Mouse (Mus musculus): ENCODE measurements around the gene Ap5b1. TPM values are rescaled to one million over a fixed set of nuclear protein-coding genes. Genes with fewer than 3 reads are reported as not detected.

Ap5b1 gene
- total RNA-seq, 2 experiments from 2014 or later, result 3.1 to 3.4 TPM

- DNase-seq, result no peak
- intact Hi-C loops (cut with DNase I), result no loop called here
Observed at GRCm38 (mm10) chr19:5562776-5563175, 5.0 kb upstream of the Ap5b1 start.

DNA sequence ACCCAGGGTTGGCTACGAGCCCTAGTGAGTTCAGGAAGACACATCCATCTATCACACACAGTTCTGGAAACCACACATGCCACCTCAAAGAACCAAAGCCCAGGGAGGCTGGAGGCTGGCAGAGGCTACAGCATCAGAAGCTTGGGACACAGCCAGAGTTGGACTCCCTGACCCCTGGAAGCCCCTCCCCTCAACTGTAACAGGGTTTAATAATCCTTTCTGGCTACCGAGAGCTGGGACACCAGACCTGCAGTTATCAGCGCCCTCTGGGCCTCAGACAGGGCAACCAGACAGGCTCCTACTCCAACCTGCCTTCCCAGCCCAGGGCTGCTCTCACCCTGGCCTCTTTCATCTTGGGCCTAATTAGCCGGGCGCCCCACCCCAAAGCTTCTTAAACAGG, 1.5 kb upstream of the Ap5b1 start:
- DNase-seq, result no peak
- intact Hi-C loops (cut with DNase I), result loop anchor here (5.0 kb wide), 1 partner anchor 134 kb away; no protein-coding TSS in a partner anchor

DNA sequence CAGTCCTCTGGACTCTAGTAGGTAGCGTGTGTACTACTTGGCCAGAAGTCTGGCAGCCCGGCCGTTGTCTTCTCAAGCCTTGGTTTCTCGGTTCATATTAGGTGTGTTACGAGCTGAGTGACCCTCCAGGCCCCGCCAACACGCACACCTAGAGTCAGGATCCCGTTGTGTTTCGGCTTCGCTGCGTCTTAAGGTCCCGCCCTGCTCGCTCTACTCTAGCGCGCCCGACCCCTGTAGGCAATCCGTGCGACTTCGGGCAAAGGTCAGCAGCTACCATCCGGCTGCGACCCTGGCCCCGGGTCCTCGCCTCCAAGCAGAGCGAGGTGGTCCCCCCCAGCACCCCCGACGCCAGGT, 668 bp upstream of the Ap5b1 start:
- DNase-seq, result no peak
- intact Hi-C loops (cut with DNase I), result loop anchor here (5.0 kb wide), 1 partner anchor 135 kb away; no protein-coding TSS in a partner anchor

GRCm38 (mm10) chr19:5568470-5569140, 780 bp downstream of the Ap5b1 start:
- intact Hi-C loops (cut with DNase I), result loop anchor here (1.0 to 5.0 kb wide), 2 partner anchors 39 to 136 kb away; no protein-coding TSS in a partner anchor
- DNase-seq, result peak; percentile 85 to 87

DNA sequence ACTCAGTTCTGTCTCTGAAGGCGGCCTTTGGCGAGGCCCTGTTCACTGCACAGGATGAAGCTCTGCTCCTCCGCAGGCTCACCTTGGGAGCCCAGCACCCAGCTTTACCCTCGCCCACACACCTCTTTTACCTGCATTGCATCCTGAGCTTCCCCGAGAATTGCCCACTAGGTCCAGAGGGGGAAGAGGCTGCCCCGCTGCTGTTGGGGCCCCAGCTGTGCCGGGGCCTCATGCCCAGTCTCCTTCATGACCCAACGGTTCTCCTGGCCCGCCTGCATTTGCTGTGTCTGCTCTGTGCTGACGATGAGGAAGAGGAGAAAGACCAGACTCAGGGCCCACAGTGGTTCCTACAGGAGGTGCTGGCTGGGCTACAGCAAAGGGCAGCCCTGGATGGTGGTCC, 1.7 kb downstream of the Ap5b1 start:
- intact Hi-C loops (cut with DNase I), result loop anchor here (5.0 kb wide), 1 partner anchor 137 kb away; no protein-coding TSS in a partner anchor
- DNase-seq, result no peak

GRCm38 (mm10) chr19:5570353-5571246, 2.8 kb downstream of the Ap5b1 start:
- intact Hi-C loops (cut with DNase I), result no loop called here
- no peak for DNase-seq

DNA sequence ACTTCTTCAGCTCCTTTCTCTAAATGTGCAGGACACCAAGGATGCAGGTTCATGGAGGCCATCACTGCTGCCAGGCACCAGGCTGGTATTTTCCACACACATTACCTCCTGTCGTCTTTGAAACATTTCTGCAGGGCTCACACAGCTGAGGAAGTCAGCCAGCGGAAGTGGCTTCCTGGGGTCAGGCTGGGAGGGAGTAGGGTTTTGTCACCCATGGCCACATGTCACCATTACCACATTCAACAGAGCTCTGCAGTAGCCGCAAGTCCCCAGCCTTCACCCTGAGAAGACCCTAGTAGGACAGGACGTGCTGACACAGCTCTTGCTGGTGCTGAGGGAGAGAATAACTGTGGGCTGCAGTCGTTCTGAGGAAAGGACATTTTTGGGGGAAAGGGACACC, 4.0 kb downstream of the Ap5b1 start:
- peak; percentile 16 to 19 for DNase-seq
- intact Hi-C loops (cut with DNase I), result no loop called here

GRCm38 (mm10) chr19:5572331-5573125, 4.7 kb downstream of the Ap5b1 start:
- intact Hi-C loops (cut with DNase I), result no loop called here

GRCm38 (mm10) chr19:5575336-5575735, 7.5 kb downstream of the Ap5b1 start:
- no peak for DNase-seq
- intact Hi-C loops (cut with DNase I), result no loop called here

More at GRCm38 (mm10) chr19:5572331-5573125, 4.7 kb downstream of the Ap5b1 start:
- peak; percentile 15 to 37 for DNase-seq

- intact Hi-C loops (cut with DNase I), result no loop called here
- DNase-seq, result no peak
Observed at GRCm38 (mm10) chr19:5579971-5580370, 12.1 kb downstream of the Ap5b1 start.

- intact Hi-C loops (cut with DNase I), result no loop called here
- no peak for DNase-seq
Observed at GRCm38 (mm10) chr19:5580776-5581175, 13.0 kb downstream of the Ap5b1 start.

- intact Hi-C loops (cut with DNase I), result no loop called here
Observed at GRCm38 (mm10) chr19:5581995-5582394, 14.2 kb downstream of the Ap5b1 start.

DNA sequence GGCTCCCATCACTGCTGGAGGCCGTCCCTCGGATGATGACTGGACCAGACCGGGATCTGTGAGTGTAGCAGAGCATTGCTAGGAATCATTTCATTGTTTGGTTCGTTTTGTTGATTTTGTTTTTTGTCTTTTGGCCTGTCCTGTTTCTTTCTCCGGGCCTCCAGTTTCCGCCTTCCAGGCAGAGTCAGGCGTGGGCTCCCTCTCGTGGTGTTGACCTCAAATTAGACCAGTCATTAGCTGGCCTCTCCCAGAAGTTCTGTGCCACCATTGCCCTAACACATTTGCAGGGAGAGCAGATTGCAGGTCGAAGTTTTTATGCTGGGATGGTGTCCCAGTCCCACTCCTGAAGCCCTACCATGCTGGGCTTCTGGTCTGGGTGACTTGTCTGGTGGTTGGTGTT, 21.3 kb downstream of the Ap5b1 start:
- no peak for DNase-seq
- intact Hi-C loops (cut with DNase I), result no loop called here

More at GRCm38 (mm10) chr19:5581995-5582394, 14.2 kb downstream of the Ap5b1 start:
- DNase-seq, result no peak

GRCm38 (mm10) chr19:5591888-5592287, 24.1 kb downstream of the Ap5b1 start:
- intact Hi-C loops (cut with DNase I), result no loop called here
- DNase-seq, result no peak

DNA sequence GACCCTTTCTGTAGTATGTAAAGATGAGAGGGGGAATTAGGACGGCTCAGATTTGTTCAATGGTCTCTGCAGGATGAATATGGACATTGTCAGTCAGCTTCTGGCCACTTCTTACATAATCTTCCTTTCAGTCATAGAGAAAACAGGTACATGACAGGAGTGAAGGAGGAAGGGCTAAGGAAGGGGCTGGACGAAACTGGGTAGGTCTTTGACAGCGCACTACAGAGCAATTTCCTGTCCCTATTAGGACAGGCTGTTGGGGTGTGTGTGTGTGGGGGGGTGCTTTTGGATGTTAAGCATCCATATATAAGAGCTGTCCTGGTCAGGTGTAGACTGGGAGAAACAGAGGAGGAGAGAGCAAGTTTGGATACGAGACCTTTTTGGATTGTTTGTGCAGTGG, 31.4 kb downstream of the Ap5b1 start:
- intact Hi-C loops (cut with DNase I), result no loop called here
- DNase-seq, result no peak

DNA sequence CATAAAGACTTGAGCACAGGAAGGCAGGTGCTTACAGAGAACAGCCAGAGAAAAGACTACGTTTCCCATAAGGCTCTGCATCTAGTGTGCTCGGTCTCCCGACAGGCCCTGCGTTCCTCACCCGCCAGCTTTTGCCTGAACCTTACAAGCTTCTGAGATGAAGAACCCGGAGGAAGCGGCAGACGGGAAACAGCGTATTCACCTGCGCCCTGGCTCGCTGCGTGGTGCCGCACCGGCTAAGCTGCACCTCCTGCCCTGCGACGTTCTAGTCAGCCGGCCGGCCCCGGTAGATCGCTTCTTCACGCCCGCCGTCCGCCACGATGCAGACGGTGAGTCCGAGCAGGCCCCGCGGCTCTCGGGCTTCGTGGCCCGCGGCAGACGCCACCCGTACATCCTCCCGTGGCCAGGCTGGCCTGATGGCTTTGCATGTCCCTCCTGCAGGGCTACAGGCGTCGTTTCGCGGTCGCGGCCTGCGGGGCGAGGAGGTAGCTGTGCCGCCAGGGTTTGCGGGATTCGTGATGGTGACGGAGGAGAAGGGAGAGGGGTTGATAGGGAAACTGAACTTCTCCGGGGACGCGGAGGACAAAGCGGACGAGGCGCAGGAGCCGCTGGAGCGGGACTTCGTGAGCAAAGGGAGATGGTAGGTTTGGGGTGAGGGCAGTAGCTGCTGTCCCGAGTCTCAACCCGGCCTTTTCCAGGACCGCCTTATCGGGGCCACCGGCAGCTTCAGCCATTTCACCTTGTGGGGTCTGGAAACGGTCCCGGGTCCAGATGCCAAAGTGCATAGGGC, 34.1 kb downstream of the Ap5b1 start, which contains the start of gene Rnaseh2c:
Gene Rnaseh2c, plus strand, starts transcription at position 122 of the 790 bp plus-strand sequence.
- peak; percentile 65 to 75 for DNase-seq
- intact Hi-C loops (cut with DNase I), result no loop called here

DNA sequence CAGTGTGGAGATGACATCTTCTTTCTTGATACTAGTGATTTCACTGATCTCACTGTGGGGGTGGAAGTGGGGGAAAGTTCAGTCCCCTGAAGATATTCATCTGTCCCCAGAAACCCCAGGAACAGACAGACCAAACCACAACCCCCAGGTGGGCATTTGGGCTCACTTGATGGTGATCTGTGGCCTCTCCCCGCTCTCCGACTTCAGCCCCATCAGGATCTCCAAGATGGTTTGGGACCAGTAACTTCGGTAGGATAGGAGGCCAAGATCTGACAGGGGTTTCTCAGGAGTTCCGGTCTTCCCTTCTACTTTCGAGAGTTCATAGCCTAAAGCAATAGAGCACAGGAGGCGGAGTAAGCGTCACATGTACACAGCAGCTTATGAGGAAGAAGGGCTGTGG, 35.8 kb downstream of the Ap5b1 start:
- DNase-seq, result no peak
- intact Hi-C loops (cut with DNase I), result no loop called here

- DNase-seq, result no peak
- intact Hi-C loops (cut with DNase I), result no loop called here
Observed at GRCm38 (mm10) chr19:5605126-5605525, 37.3 kb downstream of the Ap5b1 start.

DNA sequence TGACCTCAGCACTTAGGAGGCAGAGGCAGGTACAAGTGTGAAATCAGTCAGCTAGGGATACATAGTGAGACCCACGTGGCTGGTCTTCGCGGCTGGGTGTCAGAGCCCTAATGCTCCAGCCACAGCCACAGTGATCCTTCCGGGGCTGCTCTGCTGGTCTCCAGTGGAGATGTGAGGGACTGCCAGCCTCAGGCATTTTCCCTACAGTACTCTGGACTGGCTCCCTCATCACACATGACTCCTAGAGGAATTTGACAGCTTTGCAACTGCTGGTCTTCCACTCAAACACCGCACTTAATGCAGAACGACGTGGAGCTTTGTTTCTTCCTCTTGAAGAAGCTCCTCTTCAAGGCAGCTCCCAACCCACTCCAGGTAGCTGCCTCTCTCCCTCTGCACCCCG, 38.4 kb downstream of the Ap5b1 start:
- intact Hi-C loops (cut with DNase I), result no loop called here
- DNase-seq, result no peak

All from heart, postnatal 36 days (tissue).